Mouse (Mus musculus) MEL (cell line): ENCODE results near the gene Csnk2b.

ENCODE experiments used
- CTCF ChIP-seq, 3 experiments: IDR thresholded peaks in 2 of 3; conservative IDR thresholded peaks in 1 of 3; 2 replicates each; pipeline ENCODE4 v1.5.1; 2011 to 2012; ENCODE audit warnings: low read length in 3 of 3, low read depth in 2 of 3, mild to moderate bottlenecking in 2 of 3, improper control_type of control experiment in 1 of 3, inconsistent platforms in 1 of 3, mixed read lengths in 1 of 3, moderate library complexity in 1 of 3; ENCODE audit not compliant: control insufficient read depth in 1 of 3, insufficient read depth in 1 of 3, poor library complexity in 1 of 3, severe bottlenecking in 1 of 3
- EP300 ChIP-seq, 2 experiments: IDR thresholded peaks; 2 replicates each; pipeline ENCODE4 v1.6.1; 2011; ENCODE audit warnings: improper control_type of control experiment in 2 of 2, low read length in 2 of 2, low read depth in 1 of 2, mild to moderate bottlenecking in 1 of 2
- GABPA ChIP-seq: IDR thresholded peaks from 2 replicates; pipeline ENCODE4 v1.6.1; 2012; ENCODE audit warnings: low read depth, mild to moderate bottlenecking, inconsistent platforms, low read length, improper control_type of control experiment, moderate library complexity
- HCFC1 ChIP-seq: IDR thresholded peaks from 2 replicates; pipeline ENCODE4 v1.6.1; 2012; ENCODE audit warnings: low read depth, mild to moderate bottlenecking, inconsistent platforms, low read length, improper control_type of control experiment, moderate library complexity
- NELFE ChIP-seq: IDR thresholded peaks from 2 replicates; pipeline ENCODE4 v1.6.1; 2011; ENCODE audit warnings: low read depth, low read length, improper control_type of control experiment
- POLR2AphosphoS2 ChIP-seq: IDR thresholded peaks from 2 replicates; pipeline ENCODE4 v1.6.1; 2011; ENCODE audit warnings: low read length, improper control_type of control experiment
- ZNF384 ChIP-seq: IDR thresholded peaks from 2 replicates; pipeline ENCODE4 v1.6.1; 2012; ENCODE audit warnings: low read depth, mild to moderate bottlenecking, inconsistent platforms, low read length, improper control_type of control experiment

DNA sequence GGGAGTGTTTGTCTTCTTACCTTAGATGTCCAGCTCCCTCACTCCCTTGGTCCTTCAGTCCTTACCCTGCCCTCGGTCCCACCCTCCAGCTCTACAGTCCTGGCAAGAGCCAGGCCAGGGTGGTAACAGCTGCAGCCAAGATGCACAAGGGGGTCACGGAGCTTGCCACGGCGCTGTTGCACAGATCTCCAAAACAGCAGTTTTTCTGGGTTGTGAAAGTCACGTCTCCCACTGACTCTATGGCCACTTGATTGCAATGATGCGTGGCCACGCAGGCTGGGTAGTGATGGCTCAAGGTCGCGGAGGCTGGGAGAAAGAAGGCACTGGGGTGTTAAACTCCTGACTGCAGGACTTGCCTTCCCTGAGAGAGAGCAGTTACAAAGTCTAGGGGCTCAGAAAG is 50.4 kb downstream of the Csnk2b start:
- TF ChIP-seq CTCF (IDR thresholded peaks at IDR 0.05 in 2 of 3, conservative IDR thresholded peaks at IDR 0.05 in 1 of 3; ENCODE audit: control insufficient read depth in 1 of 3, insufficient read depth in 1 of 3, low read depth in 2 of 3, low read length in 3 of 3, poor library complexity in 1 of 3, severe bottlenecking in 1 of 3) = no peak
- TF ChIP-seq GABPA = no peak
- no peak for TF ChIP-seq NELFE
- TF ChIP-seq EP300 (IDR thresholded peaks at IDR 0.05; ENCODE audit: low read depth in 1 of 2, low read length in 2 of 2) = no peak
- no peak for TF ChIP-seq ZNF384
- no peak for TF ChIP-seq HCFC1
- no peak for TF ChIP-seq POLR2AphosphoS2
